Mouse (Mus musculus): Measurements from ENCODE around the gene Adam17. TPM values are rescaled to one million over a fixed set of nuclear protein-coding genes. Genes with fewer than 3 reads are reported as not detected.
"Not testable (repeated sequence)": the region's sequence is repeated elsewhere in the genome, so short reads cannot be mapped to it uniquely, and the experiment has no call there.

Gene Adam17
- total RNA-seq (2021): 10 to 100 TPM; 17.4 to 19.4 TPM
- long read RNA-seq, experiment 1, full-length matches to known transcripts: 3 of 9 reads
- long read RNA-seq, experiment 1, partial matches to known transcripts: 0 of 9 reads
- long read RNA-seq, experiment 1, other reads (novel, unspliced or antisense): 6 of 9 reads
- long read RNA-seq, experiment 2, full-length matches to known transcripts: 3 of 12 reads
- long read RNA-seq, experiment 2, partial matches to known transcripts: 3 of 12 reads
- long read RNA-seq, experiment 2, other reads (novel, unspliced or antisense): 6 of 12 reads

DNA sequence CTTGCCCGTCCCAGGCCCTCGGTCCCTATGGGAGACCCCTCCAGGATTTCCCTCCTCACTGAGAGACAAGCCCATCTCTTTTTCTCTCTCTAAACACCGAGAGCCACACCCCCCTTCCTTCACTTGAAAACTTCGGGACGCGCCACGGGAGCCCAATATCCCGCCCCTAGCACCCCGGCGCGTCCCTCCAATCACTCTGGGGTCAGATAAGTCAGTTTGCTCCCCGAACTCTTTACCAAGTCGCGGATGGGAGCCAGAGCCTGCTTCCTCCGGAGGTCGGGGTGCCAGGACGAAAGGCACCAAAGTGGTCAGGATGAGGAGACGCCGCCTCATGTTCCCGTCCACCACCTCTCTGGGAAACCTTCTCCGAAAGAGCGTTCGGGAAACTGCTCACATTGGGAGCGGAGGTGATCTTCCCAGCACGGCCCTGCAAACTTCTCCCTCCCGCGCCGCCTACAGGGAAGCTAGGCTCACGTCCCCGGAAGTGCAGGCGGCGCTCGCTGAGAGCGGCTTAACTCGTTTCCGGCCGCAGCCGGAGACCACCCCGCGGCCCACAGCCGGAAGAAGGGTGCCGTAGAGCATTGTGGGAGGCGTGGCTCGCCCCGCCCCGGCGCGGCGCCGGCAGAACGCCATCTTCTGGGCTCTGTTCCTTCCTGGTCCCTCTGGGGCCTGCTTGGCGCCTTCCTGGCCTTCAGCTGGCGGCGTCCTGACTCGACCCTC, at the start of gene Adam17:
Gene Adam17, minus strand, starts transcription at position 533 of the 720 bp plus-strand sequence.
- DNase-seq: peak; percentile 96 to 98
- intact Hi-C loops (cut with DNase I): no loop called here

DNA sequence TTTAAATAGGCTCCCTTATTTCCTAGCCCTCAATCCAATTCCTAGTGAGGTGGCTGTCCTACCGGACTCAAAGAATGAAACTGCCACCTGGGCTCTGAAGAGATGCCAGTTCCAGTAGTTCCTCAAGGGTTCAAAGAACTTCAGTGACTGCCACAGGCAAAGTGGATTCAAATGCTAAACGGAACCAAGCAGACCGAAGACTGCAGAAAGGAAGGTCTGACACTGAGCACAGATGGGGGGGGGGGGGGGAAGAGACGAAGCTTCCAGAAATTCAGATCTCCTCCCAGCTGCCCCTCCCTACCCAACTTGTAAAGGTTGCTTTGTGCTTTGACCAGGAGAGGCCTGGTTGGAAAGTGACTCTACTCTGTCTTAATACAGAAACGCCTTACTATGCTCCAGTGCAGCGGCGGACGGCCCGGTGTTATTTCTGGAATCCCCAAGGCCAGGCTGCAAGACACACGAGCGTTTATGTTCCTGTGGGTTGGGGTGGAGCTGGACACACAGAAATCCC, 45.2 kb upstream of the Adam17 start:
- intact Hi-C loops (cut with DNase I): loop anchor here (5.0 kb wide), 1 partner anchor 39 kb away; no protein-coding TSS in a partner anchor
- no peak for DNase-seq

DNA sequence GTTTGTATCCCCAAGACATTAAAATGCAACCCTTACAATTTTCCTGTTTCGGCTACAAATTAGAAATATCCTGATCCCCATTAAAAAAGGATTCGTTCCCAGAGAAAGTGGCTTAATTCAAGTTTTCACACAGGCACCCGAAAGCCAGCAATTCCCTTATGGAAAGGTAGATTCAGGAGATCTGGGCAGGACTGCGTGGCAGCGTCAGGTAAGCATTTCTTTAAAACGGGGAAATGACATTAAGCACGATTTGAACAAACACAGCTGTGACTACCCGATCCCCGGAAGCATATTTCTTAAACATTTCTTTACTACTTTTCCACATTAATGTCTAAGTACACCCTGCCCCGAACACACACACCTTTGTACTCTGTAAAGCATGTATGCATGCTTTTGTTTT, 44.7 kb upstream of the Adam17 start:
- DNase-seq: no peak
- intact Hi-C loops (cut with DNase I): loop anchor here (5.0 kb wide), 1 partner anchor 39 kb away; no protein-coding TSS in a partner anchor

DNA sequence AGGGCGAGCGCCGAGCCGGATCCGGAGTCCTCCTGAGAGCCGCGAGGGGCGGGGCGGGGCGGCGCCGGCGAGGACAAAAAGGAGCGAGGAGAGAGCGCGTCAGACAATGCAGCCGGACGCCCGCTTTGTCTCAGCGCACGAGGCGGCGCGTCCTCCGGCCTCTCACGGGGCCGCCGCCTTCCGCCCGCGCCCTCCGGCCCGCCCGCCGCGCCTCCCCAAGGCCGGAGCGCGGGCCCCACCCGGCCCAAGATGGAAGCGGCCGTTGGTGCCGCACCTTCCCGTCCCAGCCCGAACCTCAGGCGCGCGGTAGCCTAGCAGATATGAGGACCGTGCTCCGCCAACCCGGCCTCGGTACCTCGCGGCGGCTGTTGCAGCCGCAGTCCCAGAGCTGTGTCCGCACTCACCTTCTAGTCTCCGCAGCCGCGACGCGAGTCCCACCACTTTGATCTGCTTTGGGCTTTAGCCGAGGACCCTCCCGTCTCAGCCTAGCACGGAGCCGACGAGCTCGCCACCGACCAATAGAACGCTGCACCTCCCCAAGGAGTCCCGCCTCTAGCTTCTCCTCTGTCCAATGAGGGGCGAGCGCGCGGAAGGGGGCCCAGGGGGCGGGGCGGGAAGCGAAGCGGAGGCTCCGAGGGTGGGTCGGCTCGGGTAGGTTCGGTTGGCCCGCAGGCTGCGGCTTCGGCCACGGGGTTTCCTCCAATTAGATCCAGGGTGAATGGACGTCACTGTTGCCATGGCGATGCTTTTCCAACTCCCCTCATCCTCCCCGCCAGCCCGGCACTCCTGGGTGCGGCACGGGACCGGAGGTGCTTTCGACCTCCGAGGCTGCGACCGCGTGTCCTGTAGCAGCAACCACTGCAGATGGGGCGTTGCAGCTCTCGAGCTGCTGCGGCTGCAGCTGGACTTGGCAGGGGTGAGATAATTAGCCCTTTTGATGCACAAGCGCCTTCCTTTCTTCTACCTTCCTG, 44.0 kb upstream of the Adam17 start, which contains the start of gene Ywhaq:
Gene Ywhaq, minus strand, starts transcription at position 538 of the 971 bp plus-strand sequence.
- intact Hi-C loops (cut with DNase I): loop anchor here (5.0 kb wide), 1 partner anchor 40 kb away; no protein-coding TSS in a partner anchor
- DNase-seq: peak; percentile 89 to 93

DNA sequence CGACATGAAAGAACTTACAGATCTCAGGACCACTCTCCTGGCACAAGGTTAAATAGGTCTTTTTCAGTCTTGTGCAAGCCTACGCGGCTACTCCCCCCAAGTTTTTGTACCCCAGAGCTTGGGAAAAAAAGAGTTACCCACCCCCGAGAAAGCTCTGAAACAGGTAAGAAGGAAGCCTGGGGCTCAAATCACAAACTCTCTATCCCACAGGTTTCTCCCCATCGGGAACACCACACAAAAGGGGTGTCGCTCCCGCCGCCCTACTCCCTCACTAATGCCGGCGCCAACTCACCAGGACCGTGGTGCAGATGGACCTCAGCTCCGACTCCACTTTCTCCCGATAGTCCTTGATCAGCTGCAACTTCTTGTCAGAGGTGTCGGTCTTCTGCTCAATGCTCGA, 43.1 kb upstream of the Adam17 start:
- no peak for DNase-seq
- intact Hi-C loops (cut with DNase I): loop anchor here (5.0 kb wide), 1 partner anchor 41 kb away; no protein-coding TSS in a partner anchor

DNA sequence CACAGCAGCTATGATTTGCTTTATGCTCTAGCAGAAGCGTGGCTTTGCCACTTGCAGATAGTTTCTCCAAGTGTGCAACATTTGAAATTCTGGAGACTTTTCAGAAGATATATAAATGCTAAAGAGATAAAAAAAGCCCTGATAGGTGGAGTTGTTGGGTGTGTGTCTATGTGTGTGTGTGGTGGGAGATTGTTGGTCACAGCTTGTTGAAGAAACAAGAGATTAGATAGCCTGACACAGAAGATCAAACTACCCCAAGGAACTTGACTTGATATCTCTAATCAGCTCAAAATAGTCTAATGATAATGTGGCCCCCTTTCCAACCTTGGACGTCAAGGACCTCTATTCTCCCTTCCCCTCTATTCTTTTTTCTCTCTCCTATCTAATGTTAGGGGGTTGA, 37.2 kb upstream of the Adam17 start:
- no peak for DNase-seq
- intact Hi-C loops (cut with DNase I): loop anchor here (5.0 kb wide), 1 partner anchor 33 kb away; no protein-coding TSS in a partner anchor

DNA sequence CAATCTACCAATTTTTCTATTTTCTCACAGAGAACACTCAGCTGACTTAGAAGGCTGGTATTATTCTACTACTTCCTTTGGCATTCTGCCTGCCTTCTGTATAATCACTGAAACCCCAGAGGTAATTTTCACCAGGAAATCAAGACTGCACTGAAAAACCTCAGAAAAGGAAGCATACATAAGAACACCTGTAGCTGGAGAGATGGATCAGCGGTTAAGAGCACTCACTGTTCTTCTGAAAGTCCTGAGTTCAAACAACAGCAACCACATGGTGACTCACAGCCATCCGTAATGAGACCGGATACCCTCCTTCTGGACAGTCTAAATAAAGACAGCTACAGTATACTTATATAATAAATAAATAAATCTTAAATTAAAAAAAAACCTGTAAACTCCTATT, 36.2 kb upstream of the Adam17 start:
- DNase-seq: no peak
- intact Hi-C loops (cut with DNase I): loop anchor here (5.0 kb wide), 1 partner anchor 32 kb away; no protein-coding TSS in a partner anchor

DNA sequence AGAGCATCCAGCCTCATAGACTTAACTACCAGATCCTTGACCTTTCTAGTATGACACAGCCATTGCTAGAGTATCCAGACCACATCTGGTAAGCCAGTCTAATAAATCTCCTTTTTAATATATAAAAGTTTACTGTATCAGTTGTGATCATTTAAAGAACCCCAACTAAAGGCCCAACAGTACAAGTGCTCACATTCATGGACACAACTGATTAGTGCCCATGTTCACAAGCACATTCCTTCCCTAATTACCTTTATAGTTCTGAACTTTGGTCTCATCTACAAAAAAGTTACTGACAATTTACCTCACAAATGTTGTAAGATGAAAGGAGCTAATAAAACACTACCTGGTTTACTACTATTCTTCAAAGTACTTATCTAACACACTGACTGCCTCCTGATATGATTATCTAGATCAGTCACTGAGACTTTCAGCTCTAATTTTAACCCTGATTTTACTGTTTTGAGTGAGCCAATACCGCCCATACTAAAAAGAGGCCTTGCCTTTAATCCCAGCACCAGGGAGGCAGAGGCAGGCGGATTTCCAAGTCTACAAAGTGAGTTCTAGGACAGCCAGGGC, 35.4 kb upstream of the Adam17 start:
- no peak for DNase-seq
- intact Hi-C loops (cut with DNase I): no loop called here

DNA sequence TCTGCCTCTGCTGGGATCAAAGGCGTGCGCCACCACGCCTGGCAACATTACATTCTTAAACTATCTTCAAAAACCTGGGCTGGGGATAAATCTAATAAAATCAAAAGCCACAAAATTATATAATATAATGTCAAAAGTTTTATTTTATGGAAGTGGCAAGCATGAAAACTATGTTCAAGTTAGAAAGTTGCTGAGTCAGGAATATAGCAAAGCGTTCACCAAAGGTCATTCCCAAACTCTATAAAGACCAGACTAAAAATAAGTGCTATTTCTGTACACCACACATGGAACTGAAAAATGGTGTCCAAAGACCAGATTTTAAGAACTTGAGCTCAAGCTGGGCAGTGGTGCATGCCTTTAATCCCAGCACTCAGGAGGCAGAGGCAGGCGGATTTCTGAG, 29.3 kb upstream of the Adam17 start:
- no peak for DNase-seq
- intact Hi-C loops (cut with DNase I): no loop called here

DNA sequence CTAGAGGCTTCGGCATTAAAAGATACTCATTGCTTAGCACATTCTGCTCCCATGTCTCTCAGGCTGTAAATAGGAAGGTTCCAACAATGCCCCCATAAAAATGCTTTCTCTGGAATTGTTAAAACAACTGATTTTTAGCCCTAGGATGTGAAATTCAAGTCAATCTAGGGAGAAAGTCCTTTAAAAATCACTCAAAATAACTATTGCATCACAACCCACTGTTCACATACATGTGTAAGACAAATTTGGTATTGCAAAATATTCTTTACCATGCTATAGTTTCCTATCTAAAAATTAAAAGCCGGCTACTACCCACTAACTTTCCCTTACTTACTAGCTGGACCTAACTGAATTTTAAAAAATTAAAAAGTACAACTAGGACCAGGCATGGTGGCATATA, 12.8 kb upstream of the Adam17 start:
- intact Hi-C loops (cut with DNase I): no loop called here
- no peak for DNase-seq

DNA sequence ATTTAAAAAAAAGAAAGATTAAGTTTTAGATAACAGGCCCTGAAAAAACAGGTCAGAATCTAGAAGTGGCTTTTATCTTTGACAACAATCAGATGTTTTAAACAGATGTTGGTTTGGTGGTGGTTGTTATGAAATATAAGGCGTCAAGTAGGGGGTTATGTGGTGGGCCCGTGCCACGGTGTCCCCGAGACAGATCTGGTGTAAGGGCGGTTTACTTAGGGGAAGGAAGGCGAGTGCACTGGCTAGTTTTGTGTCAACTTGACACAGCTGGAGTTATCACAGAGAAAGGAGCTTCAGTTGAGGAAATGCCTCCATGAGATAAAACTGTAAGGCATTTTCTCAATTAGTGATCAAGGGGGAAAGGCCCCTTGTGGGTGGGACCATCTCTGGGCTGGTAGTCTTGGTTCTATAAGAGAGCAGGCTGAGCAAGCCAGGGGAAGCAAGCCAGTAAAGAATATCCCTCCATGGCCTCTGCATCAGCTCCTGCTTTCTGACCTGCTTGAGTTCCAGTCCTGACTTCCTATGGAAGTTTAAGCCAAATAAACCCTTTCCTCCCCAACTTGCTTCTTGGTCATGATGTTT, 5.4 kb upstream of the Adam17 start:
- DNase-seq: not testable (repeated sequence)
- intact Hi-C loops (cut with DNase I): loop anchor here (5.0 kb wide), 1 partner anchor 33 kb away; no protein-coding TSS in a partner anchor

DNA sequence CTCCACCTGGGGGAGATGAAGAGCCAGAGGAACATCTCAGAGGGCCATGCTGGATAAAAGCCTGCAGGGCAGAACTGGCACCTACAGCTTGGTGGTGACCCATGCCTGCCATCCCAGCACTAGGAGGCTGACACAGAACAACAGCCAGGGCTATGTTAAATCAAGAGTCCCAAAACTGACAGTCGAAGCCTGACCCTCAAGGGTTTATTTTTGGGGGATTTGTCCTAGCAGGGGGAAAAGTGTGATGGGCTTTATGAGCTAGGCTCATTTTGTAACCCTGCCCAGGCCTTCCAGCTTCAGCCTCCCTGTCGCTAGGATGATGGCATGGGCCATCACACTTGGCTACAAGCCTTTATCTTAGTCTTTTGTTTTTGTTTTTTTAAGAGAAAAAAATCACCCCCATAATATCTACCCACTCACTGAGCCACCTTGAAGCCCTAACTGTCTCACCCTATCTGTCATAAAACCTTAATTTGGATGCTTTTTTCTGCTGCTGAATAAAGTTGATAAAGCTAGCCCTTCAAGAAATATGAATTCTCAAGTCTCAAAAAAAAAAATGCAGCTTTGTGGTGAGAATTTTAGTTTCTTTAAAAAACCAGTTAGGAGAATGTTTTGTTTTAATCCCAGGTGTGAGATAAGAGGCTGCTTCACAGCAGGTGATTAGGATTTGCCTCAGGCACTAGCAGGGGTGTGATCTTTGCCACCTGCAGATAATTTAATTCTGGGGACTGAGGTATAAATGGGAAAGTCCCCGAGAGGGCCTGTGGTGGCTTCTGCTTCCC, 2.1 kb upstream of the Adam17 start:
- intact Hi-C loops (cut with DNase I): loop anchor here (5.0 kb wide), 1 partner anchor 37 kb away; no protein-coding TSS in a partner anchor
- DNase-seq: no peak

DNA sequence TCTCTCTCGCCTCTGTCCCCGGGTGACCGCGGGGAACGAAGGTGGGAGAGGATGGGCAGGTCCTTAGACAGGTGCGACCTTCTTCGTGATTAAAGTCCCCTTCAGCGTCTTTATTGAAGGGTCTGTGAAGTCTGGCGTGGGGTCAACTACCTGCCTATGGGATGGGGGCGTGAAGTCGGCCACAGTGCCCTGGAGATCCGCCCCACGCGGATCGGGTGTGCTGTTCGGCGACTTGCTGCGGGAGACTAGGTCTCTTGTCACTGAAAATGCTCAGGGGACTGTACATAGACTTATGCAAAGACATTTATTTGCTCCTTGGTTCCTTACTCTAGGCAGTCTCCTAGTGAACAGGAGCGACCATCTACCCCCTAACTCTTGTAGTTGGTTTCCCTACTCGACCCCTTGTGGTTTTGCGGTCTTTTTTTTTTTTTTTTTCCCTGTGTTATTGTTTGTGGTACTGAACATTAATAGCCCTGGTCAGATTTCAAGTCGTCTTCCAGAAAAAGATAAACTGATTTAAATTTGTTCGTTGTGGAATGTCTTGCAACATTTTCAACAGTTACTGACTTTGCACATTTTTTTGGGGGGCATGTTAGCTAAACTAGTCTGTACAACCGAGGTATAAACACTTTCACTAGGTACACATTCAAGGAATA, 516 bp upstream of the Adam17 start:
- intact Hi-C loops (cut with DNase I): no loop called here
- no peak for DNase-seq

DNA sequence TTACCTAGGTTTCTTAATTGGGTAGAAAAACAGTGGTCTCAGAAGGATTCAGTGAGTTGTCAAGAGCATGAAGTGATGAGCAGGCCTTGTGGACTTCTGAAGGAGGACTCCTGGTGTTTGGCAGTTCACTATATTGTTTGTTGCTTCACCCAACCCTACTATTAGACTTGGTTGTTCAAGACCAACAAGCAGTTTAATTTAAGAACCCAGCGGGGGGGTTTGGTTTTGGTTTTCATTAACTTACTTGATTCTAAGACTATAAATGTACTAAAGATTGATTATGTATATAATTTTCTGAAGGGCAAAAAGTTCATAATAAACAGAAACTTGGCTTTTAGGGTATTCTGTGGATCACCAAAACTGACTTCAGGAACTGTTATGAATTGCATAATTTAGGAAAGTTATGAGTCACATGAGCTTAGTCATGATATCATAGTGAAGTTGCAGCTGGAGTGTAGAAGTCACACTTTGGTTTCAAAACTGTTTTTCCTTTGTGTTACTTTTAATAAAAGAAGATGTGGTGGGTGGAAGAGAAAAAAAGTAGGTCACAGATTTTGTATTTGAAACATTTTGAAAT, 3.3 kb downstream of the Adam17 start:
- no peak for DNase-seq
- intact Hi-C loops (cut with DNase I): no loop called here

DNA sequence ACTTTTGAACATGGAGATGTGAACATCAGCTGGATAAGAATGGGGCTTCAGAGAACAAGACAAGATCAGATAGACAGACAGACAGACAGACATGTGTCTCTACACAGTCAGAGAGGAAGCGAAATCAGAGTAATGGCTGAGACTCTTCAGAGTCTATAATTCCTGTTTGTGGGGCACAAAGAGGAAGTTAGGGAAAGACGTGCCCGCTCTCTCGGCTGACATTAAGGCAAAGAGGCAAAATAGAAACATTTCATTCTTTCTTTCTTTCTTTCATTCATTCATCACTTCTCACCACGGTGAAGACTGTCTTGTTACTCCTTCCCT, 4.4 kb downstream of the Adam17 start:
- no peak for DNase-seq
- intact Hi-C loops (cut with DNase I): no loop called here

DNA sequence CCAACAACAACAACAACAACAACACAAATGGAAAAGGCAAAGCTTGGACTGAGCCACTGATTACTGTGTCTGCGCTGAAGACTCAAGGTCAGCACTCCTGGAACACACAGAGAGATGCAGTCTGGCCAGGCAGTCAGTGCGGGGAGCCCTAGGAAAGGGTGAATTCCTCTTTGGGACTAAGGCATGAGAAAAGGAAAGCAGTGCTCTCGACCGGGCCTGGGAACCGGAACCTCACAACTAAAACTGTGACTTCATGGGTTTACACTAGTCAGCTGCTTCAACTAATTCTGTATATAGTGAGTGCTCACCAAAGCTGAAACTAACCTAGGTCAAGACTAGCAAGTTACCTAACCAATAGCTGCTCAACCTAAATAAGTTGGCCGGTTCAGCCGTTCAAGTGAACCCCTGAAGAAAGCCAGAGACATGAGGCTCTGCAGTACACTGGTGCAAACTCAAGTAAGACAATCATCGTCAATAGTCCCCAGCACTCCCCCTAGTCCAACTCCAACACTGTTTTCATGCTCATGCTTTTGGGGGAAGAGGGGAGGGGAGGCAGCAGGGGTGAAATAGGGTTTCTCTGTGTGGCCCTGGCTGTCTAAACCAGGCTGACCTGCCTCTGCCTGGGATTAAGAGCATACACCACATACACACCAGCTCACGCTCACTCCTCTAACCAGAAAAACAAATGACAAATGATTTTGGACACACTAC, 4.9 kb downstream of the Adam17 start:
- intact Hi-C loops (cut with DNase I): no loop called here
- no peak for DNase-seq
